Mouse (Mus musculus): ENCODE data around the gene Gmds.

Gmds gene

DNA sequence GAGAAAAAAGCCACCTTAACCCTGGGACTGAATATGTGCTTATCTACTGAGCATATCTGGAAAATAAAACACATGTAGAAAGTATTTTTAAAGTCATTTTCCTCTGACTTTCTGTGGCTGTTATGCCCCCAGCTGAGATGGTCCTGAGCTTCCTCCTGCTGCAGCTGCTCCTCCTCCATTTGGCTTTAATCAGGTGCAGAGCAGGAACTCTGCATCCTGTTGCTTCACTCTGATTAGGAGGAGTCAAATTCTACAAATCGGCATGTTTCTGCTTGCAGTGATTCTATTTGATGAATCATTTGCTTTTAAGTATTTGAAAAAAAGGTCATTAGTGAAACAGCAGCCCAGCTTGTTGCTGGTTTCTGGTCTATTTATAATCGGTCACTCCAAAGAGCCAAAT is 177.0 kb downstream of the Gmds start:
- DNase-seq (ENCODE audit: low spot score) = no peak

DNA sequence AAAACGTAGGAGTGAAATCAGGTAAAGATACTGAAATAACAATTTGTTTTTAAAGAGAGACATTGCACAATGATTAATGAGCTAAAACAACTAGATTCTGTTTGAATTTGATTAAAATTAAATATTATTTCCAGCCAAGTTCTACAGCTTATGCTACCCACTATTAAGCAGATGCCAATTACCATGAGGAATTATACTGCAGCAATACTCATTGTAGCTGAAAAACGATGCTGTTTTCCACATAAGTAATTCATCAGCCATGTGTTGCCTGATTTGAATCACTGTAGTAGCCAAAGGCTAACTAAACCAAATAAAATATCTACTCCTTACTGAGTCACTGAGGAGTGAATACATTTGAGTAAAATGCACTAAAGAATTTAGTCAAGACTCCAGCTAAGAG is 180.3 kb downstream of the Gmds start:
- DNase-seq (ENCODE audit: low spot score) = no peak

DNA sequence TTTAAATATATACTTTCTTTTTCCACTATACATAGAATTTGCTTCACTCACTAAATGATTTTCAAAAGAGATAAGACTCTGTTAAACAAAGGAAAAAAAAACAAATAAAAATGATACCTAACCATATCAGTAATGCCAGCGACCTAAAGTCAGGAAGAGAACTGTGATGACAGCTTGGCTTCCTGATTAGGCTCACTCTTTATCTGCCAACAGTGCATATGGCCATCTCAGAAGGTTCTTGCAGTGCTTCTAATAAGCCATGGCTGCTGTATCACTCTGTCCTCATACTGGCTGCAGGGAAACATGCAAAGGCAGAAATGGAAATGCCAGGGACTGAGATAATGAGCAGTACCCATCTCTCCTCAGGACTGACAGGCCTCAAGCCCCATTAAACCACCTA is 192.6 kb downstream of the Gmds start:
- no peak for DNase-seq (ENCODE audit: low spot score)

DNA sequence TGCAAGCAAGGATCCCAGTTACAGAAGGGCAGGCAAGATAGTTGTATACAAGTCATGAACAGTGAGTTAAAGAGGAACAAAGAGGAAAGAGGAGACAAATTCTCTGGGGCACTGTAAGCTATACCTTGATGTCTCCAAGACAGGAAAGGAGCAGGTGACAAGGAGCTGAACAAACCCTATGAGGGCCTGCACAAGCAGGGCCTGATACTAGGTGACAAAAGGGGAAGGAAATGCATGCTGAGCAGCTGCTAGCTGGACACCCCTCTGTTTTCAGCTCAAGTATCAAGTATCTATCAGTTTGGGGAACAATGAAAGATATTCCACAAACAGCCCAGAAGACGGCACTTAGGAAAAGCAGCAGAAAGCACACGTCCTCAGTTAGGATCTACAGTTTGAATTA is 193.4 kb downstream of the Gmds start:
- DNase-seq (ENCODE audit: low spot score) = no peak

- no peak for DNase-seq (ENCODE audit: low spot score)
Observed at GRCm38 (mm10) chr13:32143651-32144050, 194.9 kb downstream of the Gmds start.

GRCm38 (mm10) chr13:32134663-32135273 is 203.8 kb downstream of the Gmds start:
- DNase-seq (ENCODE audit: low spot score) = no peak

DNA sequence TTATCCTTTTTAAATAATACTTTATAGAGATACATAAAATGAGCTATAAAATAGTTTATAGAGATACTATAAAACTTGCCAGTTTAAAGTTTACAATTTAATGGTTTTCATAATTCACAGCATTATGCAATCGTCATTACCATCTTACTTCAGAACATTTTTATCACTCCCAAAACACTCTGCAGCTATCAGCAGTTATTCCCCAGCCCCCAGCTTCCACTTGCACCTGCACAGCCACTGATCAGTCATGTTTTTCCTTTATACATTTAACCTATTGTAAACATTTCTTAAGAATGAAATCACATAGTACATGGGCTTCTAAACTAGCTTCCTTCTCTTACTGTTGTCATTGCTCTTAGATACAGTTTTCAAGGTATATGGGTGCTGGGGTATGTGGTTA is 208.6 kb downstream of the Gmds start:
- DNase-seq (ENCODE audit: low spot score) = no peak

DNA sequence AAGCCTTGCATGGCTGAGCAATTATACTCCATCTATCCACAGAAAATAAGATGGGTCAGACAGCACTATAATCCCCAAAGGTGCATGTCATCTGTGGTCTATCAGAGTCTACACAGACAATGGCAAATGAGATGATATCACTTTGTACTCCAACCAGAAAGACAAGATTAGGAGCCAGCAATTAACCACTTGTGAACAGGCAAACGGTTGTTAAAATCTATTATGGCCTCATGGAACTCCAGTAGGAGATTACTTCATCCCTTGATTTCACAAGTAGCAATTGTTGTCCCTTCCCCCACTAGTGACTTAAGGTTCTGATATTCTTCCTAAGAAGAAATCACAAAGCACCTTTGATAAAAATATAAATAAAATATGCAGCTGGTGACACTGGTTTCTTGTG is 220.2 kb downstream of the Gmds start:
- no peak for DNase-seq (ENCODE audit: low spot score)

DNA sequence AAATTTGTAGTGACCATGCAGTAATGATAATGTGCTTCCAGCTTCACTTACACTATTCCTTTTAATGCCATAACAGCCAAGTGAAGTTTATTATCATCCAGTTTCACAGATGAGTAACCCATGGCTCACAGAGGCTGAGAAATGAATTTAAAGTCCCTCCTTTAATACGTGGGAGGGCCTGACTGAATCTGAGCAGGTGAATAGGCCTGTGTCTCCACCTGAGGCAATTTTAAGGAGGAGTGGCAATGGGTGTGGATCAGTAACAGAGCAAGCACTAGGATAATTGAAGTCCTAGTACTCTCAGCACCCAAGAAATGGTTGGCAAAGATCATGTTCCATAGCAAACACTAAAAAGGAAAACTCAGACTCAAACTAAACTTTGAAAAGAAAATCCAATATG is 223.1 kb downstream of the Gmds start:
- DNase-seq (ENCODE audit: low spot score) = no peak

- no peak for DNase-seq (ENCODE audit: low spot score)
Observed at GRCm38 (mm10) chr13:32113875-32114274, 224.7 kb downstream of the Gmds start.

GRCm38 (mm10) chr13:32088303-32088977 is 250.1 kb downstream of the Gmds start:
- DNase-seq (ENCODE audit: low spot score) = no peak

DNA sequence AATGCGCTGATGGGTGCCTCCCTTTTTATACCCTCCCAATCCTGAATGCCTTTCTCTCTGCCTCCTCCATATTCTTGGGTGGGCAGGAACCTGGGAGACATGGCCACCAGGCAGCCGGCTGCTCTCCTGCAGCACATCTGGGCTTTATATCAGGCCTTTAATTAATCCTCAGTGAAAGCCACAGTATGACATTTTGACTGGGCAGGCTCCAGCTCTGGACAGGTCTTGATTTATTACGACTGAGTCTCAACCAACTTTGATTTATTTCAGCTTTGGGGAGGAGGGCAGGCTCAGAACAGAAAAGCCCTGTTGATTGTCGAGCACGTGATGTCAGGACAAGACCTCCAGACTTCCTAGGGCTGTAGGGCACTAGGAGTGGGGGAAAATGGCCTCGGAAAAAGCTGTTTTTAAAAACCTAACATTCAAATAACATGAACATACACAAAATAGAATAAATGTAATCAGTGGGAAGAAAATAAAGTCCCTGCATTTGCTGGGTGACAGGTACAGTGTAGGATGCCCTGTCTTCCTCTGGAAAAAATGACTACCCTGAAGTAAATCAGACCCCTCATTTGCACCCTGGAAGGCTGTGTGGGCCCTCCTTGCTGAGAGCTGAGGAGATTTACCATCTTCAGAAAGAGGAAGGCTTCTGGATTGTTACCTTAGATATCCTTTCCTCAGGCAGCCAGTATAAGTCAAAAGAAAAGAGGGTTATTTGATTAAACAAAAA is 257.9 kb downstream of the Gmds start:
- DNase-seq (ENCODE audit: low spot score) = no peak

- no peak for DNase-seq (ENCODE audit: low spot score)
Observed at GRCm38 (mm10) chr13:32073630-32074029, 264.9 kb downstream of the Gmds start.

GRCm38 (mm10) chr13:32055321-32055720 is 283.2 kb downstream of the Gmds start:
- DNase-seq (ENCODE audit: low spot score) = no peak

DNA sequence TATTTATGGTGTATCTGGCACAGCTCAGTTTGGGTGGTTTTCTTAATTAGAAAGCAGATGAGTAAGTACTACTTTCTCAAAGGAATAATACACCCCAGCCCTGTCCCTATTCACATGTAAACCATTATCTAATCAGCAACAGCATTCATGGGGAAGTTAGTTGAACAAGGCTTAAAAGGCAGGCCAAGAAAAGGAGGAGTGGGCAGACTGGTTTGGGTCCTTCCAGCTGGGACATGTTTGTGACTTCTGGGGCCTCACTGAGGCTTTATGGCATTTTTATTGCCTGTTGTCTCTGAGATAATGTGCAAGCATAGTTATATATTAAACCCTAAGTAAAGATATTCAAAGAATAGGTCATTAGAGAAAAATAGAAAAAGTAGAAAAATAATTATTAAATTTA is 285.0 kb downstream of the Gmds start:
- no peak for DNase-seq (ENCODE audit: low spot score)

DNA sequence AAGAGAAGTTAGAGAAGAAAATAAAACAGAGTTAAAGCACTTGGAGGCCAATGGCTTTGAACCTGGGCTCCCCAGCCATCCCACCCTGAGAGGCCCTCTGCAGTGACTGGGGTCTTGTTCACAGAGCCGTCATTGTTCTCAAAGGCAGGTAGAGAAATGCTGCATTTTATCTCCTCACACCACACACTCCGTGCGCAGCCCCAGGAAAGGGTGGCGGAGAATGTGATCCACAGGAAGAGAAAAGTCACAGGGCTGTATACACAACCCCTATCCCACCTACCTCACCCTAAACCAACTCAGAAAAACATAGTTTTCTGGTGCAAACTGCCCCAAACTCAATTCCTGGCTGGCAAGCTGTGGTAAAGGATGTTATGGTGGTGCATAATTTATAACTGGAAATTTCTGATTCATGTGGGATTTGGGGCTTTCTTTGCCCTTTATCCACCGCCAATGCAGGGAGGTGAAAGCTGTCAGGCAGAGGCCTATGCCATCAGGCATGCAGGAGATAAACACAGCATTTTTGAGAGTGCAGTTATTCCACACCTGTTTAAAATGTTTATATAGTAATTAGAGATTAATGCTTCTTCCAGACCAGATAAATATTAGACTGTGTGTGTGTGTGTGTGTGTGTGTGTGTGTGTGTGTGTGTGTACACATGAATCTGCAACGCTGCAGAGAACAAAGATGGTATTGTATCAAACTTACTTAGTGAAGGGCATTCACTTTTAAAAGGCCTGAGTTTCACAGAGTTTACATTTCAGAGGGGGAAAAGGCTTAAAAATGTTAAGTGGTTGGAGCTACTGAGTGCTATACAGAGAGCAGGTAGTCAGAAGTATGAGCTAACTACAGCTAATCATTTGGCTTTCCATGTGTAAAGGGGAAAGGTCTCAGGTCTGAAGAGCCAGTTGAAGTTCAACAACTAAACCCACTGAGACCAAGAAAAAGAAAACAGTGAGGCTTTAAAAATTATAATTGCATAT is 290.3 kb downstream of the Gmds start:
- DNase-seq (ENCODE audit: low spot score) = no peak

GRCm38 (mm10) chr13:32046961-32047360 is 291.6 kb downstream of the Gmds start:
- DNase-seq (ENCODE audit: low spot score) = no peak

DNA sequence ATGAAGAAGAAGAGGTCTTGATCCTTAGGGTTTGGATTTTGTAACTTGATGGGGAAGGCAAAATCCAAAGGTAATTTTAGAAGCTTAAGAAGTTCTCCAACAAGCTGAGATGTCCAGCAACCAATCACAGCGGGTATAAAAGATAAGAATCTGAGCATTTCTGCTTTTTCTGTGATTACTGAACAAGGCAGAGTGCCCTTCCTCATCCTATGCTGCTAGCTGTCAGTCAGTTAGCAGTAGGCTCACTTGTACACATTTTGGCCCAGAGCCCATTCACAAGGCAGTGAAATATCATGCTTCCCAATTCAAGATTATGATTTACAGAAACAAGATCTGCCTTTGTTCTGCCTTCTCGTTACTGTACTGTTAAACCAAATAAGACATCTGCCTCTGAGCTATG is 295.8 kb downstream of the Gmds start:
- no peak for DNase-seq (ENCODE audit: low spot score)

DNA sequence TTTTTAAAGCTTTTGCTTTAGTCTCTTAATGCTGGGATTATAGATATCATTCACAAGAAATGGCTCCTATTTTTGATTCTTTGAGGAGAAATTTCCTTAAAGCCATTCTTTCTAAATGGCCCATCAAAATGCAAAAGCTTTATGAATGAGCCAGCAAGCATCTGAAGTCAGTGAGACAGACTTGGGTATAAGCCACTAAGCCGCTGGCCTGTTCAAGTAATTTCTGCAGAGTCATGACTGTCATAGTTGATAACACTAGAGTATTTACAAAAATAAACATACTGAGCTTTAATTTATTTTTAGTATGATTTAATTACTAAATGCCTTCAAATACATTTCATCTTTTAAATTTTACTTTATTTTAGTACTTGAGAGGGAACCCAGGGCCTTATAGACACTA is 297.7 kb downstream of the Gmds start:
- no peak for DNase-seq (ENCODE audit: low spot score)

- no peak for DNase-seq (ENCODE audit: low spot score)
Observed at GRCm38 (mm10) chr13:32036902-32037301, 301.6 kb downstream of the Gmds start.

DNA sequence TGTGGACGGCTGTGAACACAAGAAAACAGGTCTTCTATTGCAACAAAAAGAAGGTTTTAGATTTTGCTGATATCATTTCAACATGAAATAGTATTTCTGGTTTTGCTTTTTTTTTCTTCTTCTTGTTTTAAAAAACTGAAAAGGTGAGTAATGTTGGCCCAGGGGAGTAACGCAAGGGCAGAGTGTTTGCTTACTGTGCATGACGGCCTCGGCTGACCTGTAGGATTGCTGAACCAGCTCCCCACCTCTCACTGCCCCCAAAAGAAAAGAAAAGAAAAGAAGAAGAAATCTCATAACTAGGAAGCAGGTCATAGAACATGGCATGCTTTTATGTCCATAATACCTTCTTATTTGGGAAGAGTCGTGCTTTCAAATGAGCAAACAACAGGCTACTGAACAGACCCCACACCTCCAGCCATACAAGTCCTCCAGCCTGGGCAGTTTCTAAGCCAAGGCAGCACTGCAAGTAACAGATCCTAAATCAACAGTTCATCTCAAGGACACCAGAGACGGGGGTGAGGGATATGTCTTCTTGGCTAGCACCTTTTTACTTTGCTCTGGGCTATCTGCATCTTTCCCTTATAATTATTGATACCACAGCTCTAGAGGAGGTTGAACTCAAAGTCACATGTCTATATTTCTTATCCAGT is 303.6 kb downstream of the Gmds start:
- DNase-seq (ENCODE audit: low spot score) = no peak

- DNase-seq (ENCODE audit: low spot score) = no peak
Observed at GRCm38 (mm10) chr13:32034139-32034538, 304.4 kb downstream of the Gmds start.
